Mouse (Mus musculus) 3134 (cell line): ENCODE results near the gene Syngap1.

Source experiments
- DNase-seq: peaks from one replicate; pipeline ENCODE4 v3.0.0-alpha.2; 2011; ENCODE audit warnings: low spot score; ENCODE audit not compliant: insufficient read length; ENCODE audit errors: extremely low read depth

Syngap1 gene

GRCm38 (mm10) chr17:26983382-26983781 lies 42.3 kb downstream of the Syngap1 start:
- no peak for DNase-seq

GRCm38 (mm10) chr17:26985503-26986179 lies 44.6 kb downstream of the Syngap1 start:
- DNase-seq = no peak

GRCm38 (mm10) chr17:26990521-26990920 lies 49.5 kb downstream of the Syngap1 start:
- no peak for DNase-seq

GRCm38 (mm10) chr17:26994410-26994809 lies 53.4 kb downstream of the Syngap1 start:
- DNase-seq = no peak

- no peak for DNase-seq
These were observed 54.0 kb downstream of the Syngap1 start for GRCm38 (mm10) chr17:26995006-26995405.

GRCm38 (mm10) chr17:26995562-26995961 lies 54.5 kb downstream of the Syngap1 start:
- DNase-seq = peak; percentile 48

GRCm38 (mm10) chr17:26997661-26998060 lies 56.6 kb downstream of the Syngap1 start:
- DNase-seq = no peak

- no peak for DNase-seq
These were observed 57.2 kb downstream of the Syngap1 start for GRCm38 (mm10) chr17:26998283-26998682.

- no peak for DNase-seq
These were observed 58.9 kb downstream of the Syngap1 start for GRCm38 (mm10) chr17:26999996-27000395.

GRCm38 (mm10) chr17:27001151-27001550 lies 60.1 kb downstream of the Syngap1 start:
- DNase-seq = no peak

- DNase-seq = no peak
These were observed 60.8 kb downstream of the Syngap1 start for GRCm38 (mm10) chr17:27001889-27002288.

GRCm38 (mm10) chr17:27004431-27004830 lies 63.4 kb downstream of the Syngap1 start:
- no peak for DNase-seq

GRCm38 (mm10) chr17:27004903-27005485 lies 63.9 kb downstream of the Syngap1 start:
- DNase-seq = no peak

- no peak for DNase-seq
These were observed 64.6 kb downstream of the Syngap1 start for GRCm38 (mm10) chr17:27005644-27006043.

GRCm38 (mm10) chr17:27008277-27008676 lies 67.2 kb downstream of the Syngap1 start:
- DNase-seq = no peak

- no peak for DNase-seq
These were observed 70.1 kb downstream of the Syngap1 start for GRCm38 (mm10) chr17:27011167-27011566.

GRCm38 (mm10) chr17:27011998-27012672 lies 71.1 kb downstream of the Syngap1 start:
- peak; percentile 40 for DNase-seq

- DNase-seq = no peak
These were observed 71.9 kb downstream of the Syngap1 start for GRCm38 (mm10) chr17:27012909-27013308.

GRCm38 (mm10) chr17:27017564-27018499 lies 76.8 kb downstream of the Syngap1 start:
- peak; percentile 75 for DNase-seq

GRCm38 (mm10) chr17:27018555-27019196 lies 77.6 kb downstream of the Syngap1 start:
- no peak for DNase-seq
